Mouse (Mus musculus) MEL (cell line): ENCODE data around the gene Lrrc17.
"Not testable (repeated sequence)": the region's sequence is repeated elsewhere in the genome, so short reads cannot be mapped to it uniquely, and the experiment has no call there.

Experiments used
- EP300 ChIP-seq, 2 experiments: IDR thresholded peaks; 2 replicates each; pipeline ENCODE4 v1.6.1; 2011; ENCODE audit warnings: improper control_type of control experiment in 2 of 2, low read length in 2 of 2, low read depth in 1 of 2, mild to moderate bottlenecking in 1 of 2
- ETS1 ChIP-seq: IDR thresholded peaks from 2 replicates; pipeline ENCODE4 v1.6.1; 2012; ENCODE audit warnings: low read depth, mild to moderate bottlenecking, inconsistent platforms, low read length, improper control_type of control experiment, moderate library complexity
- POLR2A ChIP-seq, 2 experiments: IDR thresholded peaks; 2 replicates each; pipeline ENCODE4 v1.6.1; 2011 to 2012; ENCODE audit warnings: low read length in 2 of 2, mild to moderate bottlenecking in 2 of 2, control low read depth in 1 of 2, improper control_type of control experiment in 1 of 2, low read depth in 1 of 2, moderate library complexity in 1 of 2; ENCODE audit not compliant: control insufficient read depth in 1 of 2, insufficient read depth in 1 of 2, poor library complexity in 1 of 2
- POLR2AphosphoS5 ChIP-seq: IDR thresholded peaks from 2 replicates; pipeline ENCODE4 v1.6.1; 2012; ENCODE audit warnings: low read depth, borderline replicate concordance, mild to moderate bottlenecking, inconsistent platforms, low read length, moderate library complexity, mixed read lengths

DNA sequence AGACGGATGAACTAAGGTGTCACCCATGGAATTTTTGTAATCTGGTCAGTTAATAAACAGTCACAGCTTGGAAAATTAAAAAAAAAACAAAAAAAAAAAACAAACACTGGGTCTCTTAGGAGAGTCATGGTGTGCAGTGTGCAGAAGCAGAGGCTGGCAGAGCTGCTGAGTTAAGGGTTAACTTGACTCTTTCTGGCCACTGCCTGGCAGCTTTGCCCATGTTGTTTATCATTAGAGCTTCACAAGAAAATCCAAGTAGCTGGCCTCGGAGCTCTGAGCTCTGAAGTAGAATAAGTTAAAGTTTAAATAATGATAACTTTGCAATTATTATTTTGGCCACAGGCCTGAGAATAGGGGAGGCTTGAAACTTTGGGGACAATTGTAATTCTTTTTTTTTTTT lies 56.2 kb downstream of the Lrrc17 start:
- TF ChIP-seq POLR2AphosphoS5; ETS1; POLR2A (IDR thresholded peaks at IDR 0.05; ENCODE audit: control insufficient read depth in 1 of 2, insufficient read depth in 1 of 2, low read depth in 1 of 2, low read length in 2 of 2, poor library complexity in 1 of 2); EP300 (IDR thresholded peaks at IDR 0.05; ENCODE audit: low read depth in 1 of 2, low read length in 2 of 2): not testable (repeated sequence)
